Mouse (Mus musculus): ENCODE results near the gene Agl.

GRCm38 (mm10) chr3:116695666-116695985 lies 112.3 kb downstream of the Agl start:
- TF ChIP-seq POLR2A (IDR thresholded peaks at IDR 0.05; ENCODE audit: extremely low read depth, insufficient read depth, low read length) (no peak), CTCF (IDR thresholded peaks at IDR 0.05; ENCODE audit: extremely low read depth, insufficient read depth, low read length) (no peak)

Measured in cortical plate, adult 2 months (tissue).